Mouse (Mus musculus): ENCODE data around the gene Hcn1. TPM values are rescaled to one million over a fixed set of nuclear protein-coding genes. Genes with fewer than 3 reads are reported as not detected.

Hcn1 gene
- not detected for total RNA-seq (2023)

GRCm38 (mm10) chr13:117602181-117602580 lies at the start of gene Hcn1:
Hcn1 (plus strand) TSS chr13:117602320.

